Mouse (Mus musculus): ENCODE data around the gene Hoxa1. TPM values are rescaled to one million over a fixed set of nuclear protein-coding genes. Genes with fewer than 3 reads are reported as not detected.
A peak's percentile ranks its signal among the peaks of the same experiment; 100 is the strongest.

The Hoxa1 gene
- 0.97 and 1.6 TPM in 2 replicates for polyA plus RNA-seq (2015; fragmentation: Nextera tagmentation; extraction: Ambion mirVana)

DNA sequence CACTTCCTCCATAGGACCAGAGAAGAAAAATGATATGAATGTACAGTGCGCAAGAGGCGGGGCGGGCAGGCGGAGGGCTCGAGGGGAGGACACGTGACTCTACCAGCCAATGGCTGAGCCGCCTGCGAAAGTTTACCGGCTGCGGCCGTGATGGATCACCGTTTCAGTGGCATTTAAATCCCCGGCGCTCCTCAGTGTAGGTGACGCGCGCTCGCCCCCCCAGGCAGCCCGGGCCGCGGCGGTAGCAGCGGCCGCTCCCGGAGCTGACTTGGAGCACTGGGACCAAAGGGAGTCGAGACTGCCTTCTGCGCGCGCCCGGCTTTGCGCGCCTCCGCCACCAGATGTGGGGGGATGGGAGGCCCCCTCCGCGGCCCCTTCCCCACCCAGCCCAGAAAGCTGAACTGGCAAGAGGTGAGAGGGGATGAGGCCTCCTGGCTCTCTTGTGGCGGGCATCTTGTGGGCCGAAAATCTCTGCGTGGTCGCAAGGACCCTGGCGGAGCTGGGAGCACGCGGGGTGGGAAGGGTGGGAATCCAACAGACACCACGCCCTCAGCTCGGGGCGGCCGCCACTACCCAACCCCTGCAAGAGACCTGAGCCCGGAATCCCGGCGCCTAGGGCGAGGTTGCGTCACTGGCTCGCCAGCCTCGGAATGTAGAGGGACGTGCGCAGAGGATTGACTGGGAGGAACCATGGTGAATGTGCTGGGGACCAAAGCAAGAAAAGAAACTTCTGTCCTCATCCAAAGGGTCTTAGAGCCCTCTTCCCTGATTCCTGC lies at the start of gene Hoxa1:
TSS of gene Hoxa1 (minus strand) at position 42 of the 776 bp plus-strand sequence.
- ATAC-seq (ENCODE audit: extremely low read depth, insufficient number of reproducible peaks, low FRiP score, low TSS enrichment): peak; percentile 62
- peaks cover 99% of the 10 kb centered on the region for H3K27me3 ChIP-seq (replicated peaks)

DNA sequence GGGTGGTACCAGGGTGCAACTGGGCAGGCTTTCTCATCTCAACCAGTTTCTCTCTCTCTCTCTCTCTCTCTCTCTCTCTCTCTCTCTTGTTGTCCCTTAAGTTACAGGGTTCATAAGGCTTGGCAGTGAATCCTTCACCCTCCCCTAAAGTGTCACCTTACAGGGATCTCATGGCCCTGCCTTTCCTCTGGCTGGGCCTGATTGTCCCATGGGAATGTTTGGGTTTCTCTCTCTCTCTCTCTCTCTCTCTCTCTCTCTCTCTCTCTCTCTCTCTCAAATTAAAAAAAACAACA lies 49.5 kb upstream of the Hoxa1 start:
- H3K9ac ChIP-seq: no peak overlapping the region
- no peak for ATAC-seq (ENCODE audit: extremely low read depth, insufficient number of reproducible peaks, low FRiP score, low TSS enrichment)
- no peak overlapping the region for H3K27ac ChIP-seq (replicated peaks)
- no peaks in the 10 kb centered on the region for H3K36me3 ChIP-seq
- H3K4me2 ChIP-seq: no peak overlapping the region
- H3K27me3 ChIP-seq (replicated peaks): peaks cover 100% of the 10 kb centered on the region
- H3K9me3 ChIP-seq: no peaks in the 10 kb centered on the region
- H3K4me3 ChIP-seq: no peak overlapping the region
- peaks cover 37% of the 10 kb centered on the region for H3K4me1 ChIP-seq

More for the DNA sequence above, at the start of gene Hoxa1:
- H3K4me3 ChIP-seq: peak within 1 kb of the TSS; percentile 73
- no peaks in the 10 kb centered on the region for H3K9me3 ChIP-seq
- H3K27ac ChIP-seq (replicated peaks): peak within 1 kb of the TSS; percentile 84
- peaks cover 31% of the 10 kb centered on the region for H3K4me1 ChIP-seq
- WGBS: under 1% methylated on average over 55 of the region's 55 CpGs
- no peaks in the 10 kb centered on the region for H3K36me3 ChIP-seq
- peak within 1 kb of the TSS; percentile 98 for H3K4me2 ChIP-seq
- peak within 1 kb of the TSS; percentile 83 for H3K9ac ChIP-seq

DNA sequence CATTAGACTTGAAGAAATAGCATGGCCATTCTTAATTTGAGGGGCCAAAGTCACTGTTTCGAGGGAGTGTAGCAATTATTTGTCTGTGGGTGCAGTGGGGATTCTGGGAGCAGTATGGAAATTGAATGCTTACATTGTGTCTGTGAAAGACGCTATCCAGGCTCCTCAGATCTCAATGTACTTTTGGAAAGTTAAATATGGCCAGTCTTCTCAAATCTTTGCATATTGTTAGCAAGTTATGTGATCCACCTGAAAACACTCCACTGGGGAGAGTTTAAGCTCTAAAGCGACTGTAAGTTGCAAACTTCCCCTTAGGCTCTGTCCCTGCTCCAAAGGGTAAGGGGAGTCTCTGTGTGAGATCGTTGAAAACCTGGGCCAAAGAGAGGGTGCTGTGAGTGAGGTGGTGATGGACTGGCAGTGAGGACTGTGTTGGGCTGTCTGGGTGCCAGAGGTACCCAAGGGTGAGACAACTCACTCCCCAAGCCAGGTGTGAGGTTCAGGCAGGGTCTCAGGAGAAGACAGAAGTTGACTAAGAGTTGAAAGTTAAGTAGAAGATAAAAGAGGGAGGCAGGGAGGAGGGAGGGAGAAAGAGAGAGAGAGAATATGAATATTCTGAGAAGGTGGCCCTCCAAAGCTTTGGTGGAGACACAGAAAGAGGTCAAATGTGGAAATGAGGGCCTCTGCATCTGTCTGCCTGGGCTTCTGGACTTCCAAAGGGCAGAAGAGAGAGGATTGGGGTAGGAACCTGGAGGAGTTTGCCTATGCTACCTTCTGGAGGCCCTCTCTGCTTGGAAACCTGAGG lies 49.0 kb upstream of the Hoxa1 start:
- H3K9ac ChIP-seq: no peak overlapping the region
- no peak for ATAC-seq (ENCODE audit: extremely low read depth, insufficient number of reproducible peaks, low FRiP score, low TSS enrichment)
- WGBS: 4% methylated on average over 4 of the region's 4 CpGs
- H3K27ac ChIP-seq (replicated peaks): no peak overlapping the region
- no peak overlapping the region for H3K4me2 ChIP-seq
- no peaks in the 10 kb centered on the region for H3K9me3 ChIP-seq
- no peak overlapping the region for H3K4me3 ChIP-seq
- peaks cover 100% of the 10 kb centered on the region for H3K27me3 ChIP-seq (replicated peaks)
- peaks cover 35% of the 10 kb centered on the region for H3K4me1 ChIP-seq
- no peaks in the 10 kb centered on the region for H3K36me3 ChIP-seq

DNA sequence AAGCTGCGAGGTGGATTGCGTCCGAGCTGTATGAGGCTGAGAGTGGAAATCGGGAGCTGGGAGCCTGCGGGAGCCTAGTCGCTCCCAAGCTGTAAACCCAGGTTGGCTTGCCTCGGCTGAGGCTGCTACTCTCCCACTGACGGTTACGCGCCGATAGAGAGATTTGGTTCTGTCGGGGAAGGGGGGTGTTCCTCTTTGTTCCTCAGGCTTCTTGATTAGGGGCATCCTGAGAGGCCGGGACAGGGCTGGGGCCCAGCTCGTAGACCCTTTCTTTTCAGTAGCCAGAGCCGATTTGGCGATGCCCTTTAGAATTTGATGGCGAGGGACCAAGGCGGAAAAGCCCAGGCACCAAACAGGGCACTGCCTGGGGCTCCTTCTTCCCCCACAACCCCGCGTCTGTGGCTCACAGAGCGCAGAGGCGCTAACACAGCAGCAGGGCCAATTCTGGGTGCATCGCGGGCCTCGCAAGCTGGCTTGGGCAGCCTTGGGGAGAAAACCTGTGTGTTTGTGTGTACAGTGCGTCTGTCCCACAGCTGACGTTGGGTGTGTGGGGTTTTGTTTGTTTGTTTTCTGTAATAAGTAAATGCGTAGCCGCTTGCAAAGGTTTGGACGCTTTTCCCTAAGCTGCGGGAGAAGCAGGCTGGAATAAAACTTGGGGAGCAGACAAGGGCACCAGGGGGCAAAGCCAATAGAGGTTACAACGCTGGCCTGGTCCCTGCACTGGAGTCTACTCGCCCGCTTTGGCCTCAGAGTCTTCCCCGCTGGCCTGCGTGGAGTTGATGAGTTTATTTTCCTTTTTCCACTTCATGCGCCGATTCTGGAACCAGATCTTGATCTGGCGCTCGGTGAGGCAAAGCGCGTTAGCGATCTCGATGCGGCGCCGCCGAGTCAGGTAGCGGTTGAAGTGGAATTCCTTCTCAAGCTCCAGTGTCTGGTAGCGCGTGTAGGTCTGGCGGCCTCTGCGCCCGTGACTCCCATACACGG lies 47.8 kb upstream of the Hoxa1 start:
- no peak for ATAC-seq (ENCODE audit: extremely low read depth, insufficient number of reproducible peaks, low FRiP score, low TSS enrichment)
- Histone ChIP-seq H3K4me1 (peaks cover 27% of the 10 kb centered on the region), H3K9me3 (no peaks in the 10 kb centered on the region), H3K27ac (replicated peaks) (no peak overlapping the region), H3K4me3 (0 out of 2 replicates have a peak overlapping the region, but pooled peaks have one; percentile 56), H3K27me3 (replicated peaks) (peaks cover 100% of the 10 kb centered on the region), H3K36me3 (no peaks in the 10 kb centered on the region), H3K9ac (no peak overlapping the region), H3K4me2 (peak overlapping the region; percentile 16)
- 3% methylated on average over 55 of the region's 55 CpGs for WGBS

DNA sequence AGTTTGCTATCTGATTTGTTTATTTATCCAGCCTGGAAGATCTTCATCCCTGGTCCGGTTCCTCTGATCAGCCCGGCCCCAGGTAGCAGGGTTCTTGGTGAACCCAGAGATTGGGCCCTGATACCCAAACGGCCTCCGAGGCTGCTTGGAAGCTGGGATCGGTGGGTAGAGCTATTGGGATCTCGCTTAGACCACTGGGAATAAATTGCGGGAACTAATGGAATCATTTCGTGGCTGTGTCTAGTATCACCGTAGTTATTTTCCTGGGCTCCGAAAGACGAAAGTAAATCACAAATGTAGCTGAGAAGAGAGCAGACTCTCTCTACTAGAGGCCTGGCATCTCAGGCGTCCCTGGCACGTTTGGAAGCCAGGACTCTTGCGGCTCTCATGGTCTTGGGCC lies 47.1 kb upstream of the Hoxa1 start:
- Histone ChIP-seq H3K36me3 (no peaks in the 10 kb centered on the region), H3K9ac (no peak overlapping the region), H3K27me3 (replicated peaks) (peaks cover 100% of the 10 kb centered on the region), H3K9me3 (no peaks in the 10 kb centered on the region), H3K4me2 (peak overlapping the region; percentile 16), H3K27ac (replicated peaks) (no peak overlapping the region), H3K4me1 (peaks cover 27% of the 10 kb centered on the region), H3K4me3 (peak overlapping the region; percentile 56; the same call in 1 of the 2 replicates)
- no peak for ATAC-seq (ENCODE audit: extremely low read depth, insufficient number of reproducible peaks, low FRiP score, low TSS enrichment)
- 5% methylated on average over 14 of the region's 14 CpGs for WGBS

DNA sequence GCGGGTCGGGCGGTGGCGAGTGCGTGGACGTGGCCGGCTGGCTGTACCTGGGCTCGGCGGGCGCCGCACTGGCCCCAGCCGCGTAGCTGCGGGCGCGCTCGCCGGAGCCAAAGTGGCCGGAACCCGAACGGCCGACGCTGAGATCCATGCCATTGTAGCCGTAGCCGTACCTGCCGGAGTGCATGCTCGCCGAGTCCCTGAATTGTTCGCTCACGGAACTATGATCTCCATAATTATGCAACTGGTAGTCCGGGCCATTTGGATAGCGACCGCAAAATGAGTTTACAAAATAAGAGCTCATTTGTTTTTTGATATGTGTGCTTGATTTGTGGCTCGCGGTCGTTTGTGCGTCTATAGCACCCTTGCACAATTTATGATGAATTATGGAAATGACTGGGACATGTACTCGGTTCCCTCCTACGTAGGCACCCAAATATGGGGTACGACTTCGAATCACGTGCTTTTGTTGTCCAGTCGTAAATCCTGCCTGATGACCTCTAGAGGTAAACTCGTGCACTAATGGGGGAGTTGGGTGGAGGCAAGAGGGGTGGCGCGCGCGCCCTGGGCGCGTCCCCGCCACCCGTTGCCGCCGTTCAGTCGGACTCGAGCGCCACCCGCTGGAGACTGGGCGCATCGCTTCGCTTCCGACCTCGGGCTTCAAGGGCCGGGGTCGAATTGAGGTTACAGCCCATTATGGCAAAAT lies 46.1 kb upstream of the Hoxa1 start, which contains the start of gene Hoxa5:
TSS of gene Hoxa5 (minus strand) at position 538 of the 703 bp plus-strand sequence.
- under 1% methylated on average over 65 of the region's 65 CpGs for WGBS
- Histone ChIP-seq H3K36me3 (no peaks in the 10 kb centered on the region), H3K27ac (replicated peaks) (peak within 1 kb of the TSS; percentile 13; the same call in 1 of the 2 replicates), H3K4me2 (peak within 1 kb of the TSS; percentile 67), H3K4me1 (peaks cover 27% of the 10 kb centered on the region), H3K4me3 (peak within 1 kb of the TSS; percentile 56), H3K9me3 (no peaks in the 10 kb centered on the region), H3K9ac (peak within 1 kb of the TSS; percentile 80), H3K27me3 (replicated peaks) (peaks cover 100% of the 10 kb centered on the region)
- ATAC-seq (ENCODE audit: extremely low read depth, insufficient number of reproducible peaks, low FRiP score, low TSS enrichment): no peak

DNA sequence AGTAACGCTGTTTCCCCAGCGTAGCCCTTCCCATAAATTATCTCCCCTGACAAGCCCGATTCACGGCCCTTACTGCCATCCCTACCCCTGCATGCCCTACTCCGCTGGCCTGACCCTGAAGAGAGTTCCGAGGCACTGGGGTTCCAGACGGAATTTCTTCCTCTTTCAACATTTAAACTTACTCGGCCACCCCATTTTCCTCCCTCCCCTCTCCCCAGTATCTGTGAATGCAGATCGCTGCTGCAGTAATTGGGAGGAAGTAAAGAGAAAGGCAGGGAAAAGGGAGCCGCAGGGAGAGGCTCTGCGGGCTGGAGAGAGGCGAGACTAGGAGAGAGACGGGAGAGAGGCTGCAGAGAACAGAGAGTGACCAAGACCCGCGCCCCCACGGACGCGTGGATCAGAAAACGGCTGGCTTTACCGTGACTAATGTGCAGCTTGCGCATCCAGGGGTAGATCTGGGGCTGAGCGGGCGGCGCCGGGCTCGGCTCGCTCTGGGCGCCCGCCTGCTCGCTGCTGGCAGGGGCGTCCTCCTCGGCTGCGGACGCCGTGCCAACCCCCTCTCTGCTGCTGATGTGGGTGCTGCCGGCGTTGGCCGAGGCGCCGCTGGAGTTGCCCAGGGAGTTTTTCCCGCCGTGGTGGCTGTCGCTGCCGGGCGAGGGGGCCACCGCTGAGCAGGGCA lies 45.4 kb upstream of the Hoxa1 start:
- no peak for ATAC-seq (ENCODE audit: extremely low read depth, insufficient number of reproducible peaks, low FRiP score, low TSS enrichment)
- Histone ChIP-seq H3K4me1 (peaks cover 24% of the 10 kb centered on the region), H3K4me2 (peak overlapping the region; percentile 67), H3K9me3 (no peaks in the 10 kb centered on the region), H3K4me3 (peak overlapping the region; percentile 56), H3K27me3 (replicated peaks) (peaks cover 100% of the 10 kb centered on the region), H3K9ac (peak overlapping the region; percentile 80), H3K36me3 (no peaks in the 10 kb centered on the region), H3K27ac (replicated peaks) (peak overlapping the region; percentile 13; the same call in 1 of the 2 replicates)
- WGBS: under 1% methylated on average over 46 of the region's 46 CpGs

DNA sequence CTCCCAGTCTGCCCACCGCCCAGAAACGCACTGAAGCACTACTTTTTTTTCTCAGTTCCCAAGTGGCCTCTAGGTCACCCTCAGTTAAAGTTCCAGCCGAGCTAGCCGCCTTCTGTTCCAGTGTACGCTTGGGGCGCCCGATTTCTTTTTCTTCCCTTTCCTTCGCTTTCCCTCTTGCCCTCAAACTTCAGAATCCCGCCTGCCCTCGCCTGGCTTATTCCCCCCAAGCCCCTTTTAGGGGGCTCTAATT lies 44.9 kb upstream of the Hoxa1 start:
- peaks cover 19% of the 10 kb centered on the region for H3K4me1 ChIP-seq
- peak overlapping the region; percentile 80 for H3K9ac ChIP-seq
- 2% methylated on average over 10 of the region's 10 CpGs for WGBS
- peak overlapping the region; percentile 56 for H3K4me3 ChIP-seq
- H3K27ac ChIP-seq (replicated peaks): peak overlapping the region; percentile 13; the same call in 1 of the 2 replicates
- peak overlapping the region; percentile 67 for H3K4me2 ChIP-seq
- H3K9me3 ChIP-seq: no peaks in the 10 kb centered on the region
- H3K27me3 ChIP-seq (replicated peaks): peaks cover 100% of the 10 kb centered on the region
- ATAC-seq (ENCODE audit: extremely low read depth, insufficient number of reproducible peaks, low FRiP score, low TSS enrichment): no peak
- H3K36me3 ChIP-seq: no peaks in the 10 kb centered on the region

DNA sequence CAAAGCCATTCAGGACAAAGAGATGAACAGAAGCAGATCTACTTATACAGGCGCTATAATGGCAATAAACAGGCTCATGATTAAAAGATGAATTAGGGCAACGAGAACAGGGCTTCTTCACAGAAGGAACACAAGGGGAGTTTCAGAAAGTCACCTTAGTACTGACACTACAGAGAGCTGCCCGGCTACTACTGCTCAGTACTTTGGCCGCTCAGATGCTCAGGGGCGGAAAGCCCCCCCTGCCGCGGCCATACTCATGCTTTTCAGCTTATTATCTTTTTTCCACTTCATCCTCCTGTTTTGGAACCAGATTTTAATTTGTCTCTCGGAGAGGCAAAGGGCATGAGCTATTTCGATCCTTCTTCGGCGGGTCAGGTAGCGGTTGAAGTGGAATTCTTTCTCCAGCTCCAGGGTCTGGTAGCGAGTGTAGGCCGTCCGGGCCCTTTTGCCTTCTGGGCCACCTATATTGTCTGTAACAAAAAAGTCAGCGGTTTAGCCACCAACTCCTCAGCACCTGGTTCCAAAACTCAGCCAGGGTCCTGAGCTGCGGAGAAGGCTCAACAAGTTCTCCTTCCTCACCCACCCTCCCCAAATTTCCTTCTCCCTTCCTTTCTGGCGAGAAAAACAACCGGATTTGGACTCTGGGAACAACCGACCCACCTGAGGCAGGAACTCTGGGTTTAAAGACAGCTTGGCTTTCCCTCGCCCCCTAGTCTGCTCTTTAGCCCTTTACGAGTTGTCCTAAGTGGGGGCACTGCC lies 44.4 kb upstream of the Hoxa1 start:
- H3K27ac ChIP-seq (replicated peaks): no peak overlapping the region
- WGBS: 4% methylated on average over 22 of the region's 22 CpGs

More for the DNA sequence above, 44.4 kb upstream of the Hoxa1 start:
- H3K36me3 ChIP-seq: no peaks in the 10 kb centered on the region
- no peaks in the 10 kb centered on the region for H3K9me3 ChIP-seq
- H3K4me3 ChIP-seq: peak overlapping the region; percentile 56
- H3K27me3 ChIP-seq (replicated peaks): peaks cover 100% of the 10 kb centered on the region
- H3K4me2 ChIP-seq: peak overlapping the region; percentile 67
- H3K4me1 ChIP-seq: peaks cover 19% of the 10 kb centered on the region
- ATAC-seq (ENCODE audit: extremely low read depth, insufficient number of reproducible peaks, low FRiP score, low TSS enrichment): no peak
- H3K9ac ChIP-seq: peak overlapping the region; percentile 80

All from heart, embryonic 13.5 days (tissue).